8 mouse cellular contexts compared by ENCODE assay signal in genomic region chr5:147589814-147590213, GRCm38 (mm10).
DNase-seq lines count a peak whose midpoint lies in the region; ATAC-seq lines count a peak whose summit lies in the region.

No protein-coding gene starts in this region.

- DNase-seq in hindbrain, embryonic 10.5 days (ENCODE audit: low spot score), result no peak
- no peak for DNase-seq in hindbrain, embryonic 11.5 days (ENCODE audit: low spot score)
- peak; percentile 36 for DNase-seq in adrenal gland, postnatal 25 days
- no peak for DNase-seq in frontal cortex, postnatal 10 days (ENCODE audit: low spot score in 2 of 2)
- no peak for DNase-seq in layer of hippocampus, adult 8-10 months (ENCODE audit: low spot score in 2 of 2)

- H3K4me1 ChIP-seq in hindbrain, embryonic 10.5 days (replicated peaks), result peaks cover 8% of the 10 kb centered on the region
- no peaks in the 10 kb centered on the region for H3K4me1 ChIP-seq in hindbrain, embryonic 11.5 days (replicated peaks; ENCODE audit: control insufficient read depth, insufficient read depth, low read length)
- no peaks in the 10 kb centered on the region; a peak in 2 of 4 replicates for H3K4me1 ChIP-seq in heart, embryonic 14.5 days (ENCODE audit: control insufficient read depth in 2 of 2, insufficient read depth in 2 of 2, low read length in 2 of 2)
- H3K4me1 ChIP-seq in liver, embryonic 15.5 days (replicated peaks), result 0 out of 2 replicates have a peak, but pooled peaks cover 4% of the 10 kb centered on the region

- no peak overlapping the region for H3K9ac ChIP-seq in hindbrain, embryonic 11.5 days (ENCODE audit: low read depth, low read length)
- H3K9ac ChIP-seq in heart, embryonic 14.5 days (ENCODE audit: low read length), result no peak overlapping the region
- no peak overlapping the region for H3K9ac ChIP-seq in liver, embryonic 15.5 days

- H3K9me3 ChIP-seq in hindbrain, embryonic 10.5 days, result no peaks in the 10 kb centered on the region
- H3K9me3 ChIP-seq in hindbrain, embryonic 11.5 days (ENCODE audit: control insufficient read depth, low read length), result no peaks in the 10 kb centered on the region
- H3K9me3 ChIP-seq in heart, embryonic 14.5 days (ENCODE audit: control insufficient read depth, low read length), result no peaks in the 10 kb centered on the region
- H3K9me3 ChIP-seq in liver, embryonic 15.5 days (replicated peaks), result no peaks in the 10 kb centered on the region

- H3K27ac ChIP-seq in hindbrain, embryonic 10.5 days, result peak overlapping the region; percentile 62
- no peak overlapping the region for H3K27ac ChIP-seq in hindbrain, embryonic 11.5 days (ENCODE audit: low read depth, low read length)
- peak overlapping the region; percentile 63 to 74 for H3K27ac ChIP-seq in heart, embryonic 14.5 days (replicated peaks in 1 of 2; ENCODE audit: control insufficient read depth in 1 of 2, insufficient read depth in 1 of 2, low read depth in 2 of 2, low read length in 2 of 2)
- peak overlapping the region; percentile 38; the same call in 1 of the 2 replicates for H3K27ac ChIP-seq in liver, embryonic 15.5 days (replicated peaks)

- 59% methylated on average over 12 of the region's 12 CpGs for WGBS in hindbrain, embryonic 10.5 days
- 54% methylated on average over 12 of the region's 12 CpGs for WGBS in hindbrain, embryonic 11.5 days
- WGBS in heart, embryonic 14.5 days, result 57% methylated on average over 12 of the region's 12 CpGs
- WGBS in liver, embryonic 15.5 days (ENCODE audit: insufficient replicate concordance), result 20% methylated on average over 12 of the region's 12 CpGs

- H3K4me2 ChIP-seq in hindbrain, embryonic 11.5 days (replicated peaks; ENCODE audit: low read depth, low read length), result no peak overlapping the region
- no peak overlapping the region for H3K4me2 ChIP-seq in heart, embryonic 14.5 days (ENCODE audit: low read length)
- H3K4me2 ChIP-seq in liver, embryonic 15.5 days, result no peak overlapping the region

- no peak overlapping the region for H3K4me3 ChIP-seq in hindbrain, embryonic 10.5 days
- H3K4me3 ChIP-seq in hindbrain, embryonic 11.5 days (ENCODE audit: low read depth, low read length), result no peak overlapping the region
- no peak overlapping the region for H3K4me3 ChIP-seq in heart, embryonic 14.5 days (ENCODE audit: control insufficient read depth in 1 of 2, insufficient read depth in 1 of 2, low read depth in 1 of 2, low read length in 2 of 2)
- H3K4me3 ChIP-seq in liver, embryonic 15.5 days (replicated peaks), result no peak overlapping the region

- no peaks in the 10 kb centered on the region for H3K36me3 ChIP-seq in hindbrain, embryonic 10.5 days
- no peaks in the 10 kb centered on the region for H3K36me3 ChIP-seq in hindbrain, embryonic 11.5 days (ENCODE audit: control insufficient read depth, insufficient read depth, low read length)
- H3K36me3 ChIP-seq in heart, embryonic 14.5 days (ENCODE audit: control insufficient read depth, insufficient read depth, low read length), result 0 out of 2 replicates have a peak, but pooled peaks cover 6% of the 10 kb centered on the region
- no peaks in the 10 kb centered on the region for H3K36me3 ChIP-seq in liver, embryonic 15.5 days (replicated peaks)

- H3K27me3 ChIP-seq in hindbrain, embryonic 10.5 days (ENCODE audit: insufficient read depth, poor library complexity, severe bottlenecking), result no peaks in the 10 kb centered on the region
- no peaks in the 10 kb centered on the region for H3K27me3 ChIP-seq in hindbrain, embryonic 11.5 days (ENCODE audit: control insufficient read depth, insufficient read depth, low read length)
- no peaks in the 10 kb centered on the region for H3K27me3 ChIP-seq in heart, embryonic 14.5 days (ENCODE audit: control insufficient read depth, insufficient read depth, low read length)
- no peaks in the 10 kb centered on the region for H3K27me3 ChIP-seq in liver, embryonic 15.5 days

- ATAC-seq in hindbrain, embryonic 11.5 days (ENCODE audit: low FRiP score), result no peak
- peak; percentile 66 for ATAC-seq in heart, embryonic 14.5 days (ENCODE audit: insufficient number of reproducible peaks, insufficient read depth, low FRiP score, low read depth)
- ATAC-seq in liver, embryonic 15.5 days (ENCODE audit: insufficient read depth), result peak; percentile 34; the same call in 1 of the 2 replicates
- no peak for ATAC-seq in megakaryocyte-erythroid progenitor cell, adult 5-6 weeks (replicated peaks; ENCODE audit: low FRiP score, low TSS enrichment, poor library complexity, severe bottlenecking)

Comparison
In these comparisons a context has a peak if more than half of its experiments do, and no peak if none do; other contexts are left out.
1. ATAC-seq: peak in heart, embryonic 14.5 days (single experiment) and liver, embryonic 15.5 days (single experiment); none in hindbrain, embryonic 11.5 days (single experiment) and megakaryocyte-erythroid progenitor cell, adult 5-6 weeks (single experiment).